Mouse (Mus musculus): Measurements from ENCODE around the gene Clk1. TPM values are rescaled to one million over a fixed set of nuclear protein-coding genes. Genes with fewer than 3 reads are reported as not detected.

Clk1 gene
- polyA plus RNA-seq, 1 experiment from 2014 or later = 254 TPM

GRCm38 (mm10) chr1:58401396-58401795 is 22.5 kb downstream of the Clk1 start:
- Histone ChIP-seq H3K36me3 (ENCODE audit: control insufficient read depth, insufficient read depth, low read length) (peaks cover 88% of the 10 kb centered on the region), H3K4me2 (replicated peaks; ENCODE audit: low read depth, low read length) (no peak overlapping the region), H3K4me3 (ENCODE audit: low read depth, low read length) (no peak overlapping the region), H3K9me3 (ENCODE audit: control insufficient read depth, low read depth, low read length) (no peaks in the 10 kb centered on the region), H3K4me1 (ENCODE audit: control insufficient read depth, insufficient read depth, low read length) (no peaks in the 10 kb centered on the region), H3K9ac (replicated peaks; ENCODE audit: low read depth, low read length) (no peak overlapping the region), H3K27me3 (ENCODE audit: control insufficient read depth, insufficient read depth, low read length) (no peaks in the 10 kb centered on the region), H3K27ac (ENCODE audit: low read length) (no peak overlapping the region)
- ATAC-seq (ENCODE audit: insufficient number of reproducible peaks, insufficient read depth, low FRiP score, low read depth) = no peak
- 89% methylated on average over 6 of the region's 6 CpGs for WGBS

GRCm38 (mm10) chr1:58397731-58398130 is 26.1 kb downstream of the Clk1 start:
- ATAC-seq (ENCODE audit: insufficient number of reproducible peaks, insufficient read depth, low FRiP score, low read depth) = no peak
- H3K4me3 ChIP-seq (ENCODE audit: low read depth, low read length) = no peak overlapping the region
- no peaks in the 10 kb centered on the region for H3K27me3 ChIP-seq (ENCODE audit: control insufficient read depth, insufficient read depth, low read length)
- H3K36me3 ChIP-seq (ENCODE audit: control insufficient read depth, insufficient read depth, low read length) = peaks cover 77% of the 10 kb centered on the region
- 94% methylated on average over 6 of the region's 6 CpGs for WGBS
- H3K27ac ChIP-seq (ENCODE audit: low read length) = no peak overlapping the region
- peaks cover 8% of the 10 kb centered on the region for H3K4me1 ChIP-seq (ENCODE audit: control insufficient read depth, insufficient read depth, low read length)
- no peak overlapping the region for H3K9ac ChIP-seq (replicated peaks; ENCODE audit: low read depth, low read length)
- no peak overlapping the region for H3K4me2 ChIP-seq (replicated peaks; ENCODE audit: low read depth, low read length)
- H3K9me3 ChIP-seq (ENCODE audit: control insufficient read depth, low read depth, low read length) = no peaks in the 10 kb centered on the region

GRCm38 (mm10) chr1:58396179-58396578 is 27.7 kb downstream of the Clk1 start:
- Histone ChIP-seq H3K4me2 (replicated peaks; ENCODE audit: low read depth, low read length) (no peak overlapping the region), H3K27me3 (ENCODE audit: control insufficient read depth, insufficient read depth, low read length) (no peaks in the 10 kb centered on the region), H3K27ac (ENCODE audit: low read length) (no peak overlapping the region), H3K36me3 (ENCODE audit: control insufficient read depth, insufficient read depth, low read length) (peaks cover 64% of the 10 kb centered on the region), H3K9ac (replicated peaks; ENCODE audit: low read depth, low read length) (no peak overlapping the region), H3K4me1 (ENCODE audit: control insufficient read depth, insufficient read depth, low read length) (peaks cover 13% of the 10 kb centered on the region), H3K4me3 (ENCODE audit: low read depth, low read length) (no peak overlapping the region), H3K9me3 (ENCODE audit: control insufficient read depth, low read depth, low read length) (no peaks in the 10 kb centered on the region)
- ATAC-seq (ENCODE audit: insufficient number of reproducible peaks, insufficient read depth, low FRiP score, low read depth) = no peak
- 100% methylated on average over 1 of the region's 1 CpGs for WGBS

GRCm38 (mm10) chr1:58395341-58395740 is 28.5 kb downstream of the Clk1 start:
- H3K4me1 ChIP-seq (ENCODE audit: control insufficient read depth, insufficient read depth, low read length) = peaks cover 16% of the 10 kb centered on the region
- H3K9ac ChIP-seq (replicated peaks; ENCODE audit: low read depth, low read length) = no peak overlapping the region
- no peaks in the 10 kb centered on the region for H3K27me3 ChIP-seq (ENCODE audit: control insufficient read depth, insufficient read depth, low read length)
- no peak overlapping the region for H3K27ac ChIP-seq (ENCODE audit: low read length)
- WGBS = 92% methylated on average over 3 of the region's 3 CpGs
- H3K4me3 ChIP-seq (ENCODE audit: low read depth, low read length) = no peak overlapping the region
- H3K36me3 ChIP-seq (ENCODE audit: control insufficient read depth, insufficient read depth, low read length) = peaks cover 55% of the 10 kb centered on the region
- no peaks in the 10 kb centered on the region for H3K9me3 ChIP-seq (ENCODE audit: control insufficient read depth, low read depth, low read length)
- ATAC-seq (ENCODE audit: insufficient number of reproducible peaks, insufficient read depth, low FRiP score, low read depth) = no peak
- H3K4me2 ChIP-seq (replicated peaks; ENCODE audit: low read depth, low read length) = no peak overlapping the region

GRCm38 (mm10) chr1:58393284-58394195 is 30.3 kb downstream of the Clk1 start:
- Histone ChIP-seq H3K9ac (replicated peaks; ENCODE audit: low read depth, low read length) (peak overlapping the region; percentile 98), H3K9me3 (ENCODE audit: control insufficient read depth, low read depth, low read length) (no peaks in the 10 kb centered on the region), H3K36me3 (ENCODE audit: control insufficient read depth, insufficient read depth, low read length) (peaks cover 37% of the 10 kb centered on the region), H3K4me1 (ENCODE audit: control insufficient read depth, insufficient read depth, low read length) (peaks cover 16% of the 10 kb centered on the region), H3K27ac (ENCODE audit: low read length) (peak overlapping the region; percentile 99), H3K4me2 (replicated peaks; ENCODE audit: low read depth, low read length) (peak overlapping the region; percentile 78), H3K4me3 (ENCODE audit: low read depth, low read length) (peak overlapping the region; percentile 89), H3K27me3 (ENCODE audit: control insufficient read depth, insufficient read depth, low read length) (no peaks in the 10 kb centered on the region)
- WGBS = 1% methylated on average over 78 of the region's 90 CpGs
- ATAC-seq (ENCODE audit: insufficient number of reproducible peaks, insufficient read depth, low FRiP score, low read depth) = peak; percentile 62

- Histone ChIP-seq H3K27ac (ENCODE audit: low read length) (peak within 1 kb of the TSS; percentile 99), H3K27me3 (ENCODE audit: control insufficient read depth, insufficient read depth, low read length) (no peaks in the 10 kb centered on the region), H3K4me3 (ENCODE audit: low read depth, low read length) (peak within 1 kb of the TSS; percentile 89), H3K9ac (replicated peaks; ENCODE audit: low read depth, low read length) (peak within 1 kb of the TSS; percentile 98), H3K4me2 (replicated peaks; ENCODE audit: low read depth, low read length) (peak within 1 kb of the TSS; percentile 78), H3K9me3 (ENCODE audit: control insufficient read depth, low read depth, low read length) (no peaks in the 10 kb centered on the region), H3K36me3 (ENCODE audit: control insufficient read depth, insufficient read depth, low read length) (peaks cover 30% of the 10 kb centered on the region), H3K4me1 (ENCODE audit: control insufficient read depth, insufficient read depth, low read length) (peaks cover 16% of the 10 kb centered on the region)
- peak; percentile 97 for ATAC-seq (ENCODE audit: insufficient number of reproducible peaks, insufficient read depth, low FRiP score, low read depth)
- WGBS = under 1% methylated on average over 35 of the region's 61 CpGs
Observed at GRCm38 (mm10) chr1:58392652-58393283, 31.1 kb downstream of the Clk1 start, which contains the start of gene Bzw1. Gene Bzw1 (plus strand): TSS chr1:58392898.

- Histone ChIP-seq H3K36me3 (ENCODE audit: control insufficient read depth, insufficient read depth, low read length) (peaks cover 25% of the 10 kb centered on the region), H3K27ac (ENCODE audit: low read length) (peak overlapping the region; percentile 99), H3K4me2 (replicated peaks; ENCODE audit: low read depth, low read length) (peak overlapping the region; percentile 78), H3K4me1 (ENCODE audit: control insufficient read depth, insufficient read depth, low read length) (peaks cover 16% of the 10 kb centered on the region), H3K27me3 (ENCODE audit: control insufficient read depth, insufficient read depth, low read length) (no peaks in the 10 kb centered on the region), H3K9me3 (ENCODE audit: control insufficient read depth, low read depth, low read length) (no peaks in the 10 kb centered on the region), H3K4me3 (ENCODE audit: low read depth, low read length) (peak overlapping the region; percentile 89), H3K9ac (replicated peaks; ENCODE audit: low read depth, low read length) (peak overlapping the region; percentile 98)
- ATAC-seq (ENCODE audit: insufficient number of reproducible peaks, insufficient read depth, low FRiP score, low read depth) = peak; percentile 1; the same call in 1 of the 2 replicates
- under 1% methylated on average over 16 of the region's 16 CpGs for WGBS
Observed at GRCm38 (mm10) chr1:58392268-58392651, 31.6 kb downstream of the Clk1 start.

GRCm38 (mm10) chr1:58391421-58392267 is 32.2 kb downstream of the Clk1 start:
- no peaks in the 10 kb centered on the region for H3K9me3 ChIP-seq (ENCODE audit: control insufficient read depth, low read depth, low read length)
- H3K4me1 ChIP-seq (ENCODE audit: control insufficient read depth, insufficient read depth, low read length) = peaks cover 16% of the 10 kb centered on the region
- WGBS = 41% methylated on average over 19 of the region's 19 CpGs
- H3K9ac ChIP-seq (replicated peaks; ENCODE audit: low read depth, low read length) = peak overlapping the region; percentile 98
- no peak for ATAC-seq (ENCODE audit: insufficient number of reproducible peaks, insufficient read depth, low FRiP score, low read depth)
- H3K27me3 ChIP-seq (ENCODE audit: control insufficient read depth, insufficient read depth, low read length) = no peaks in the 10 kb centered on the region
- H3K4me3 ChIP-seq (ENCODE audit: low read depth, low read length) = peak overlapping the region; percentile 89
- peaks cover 18% of the 10 kb centered on the region for H3K36me3 ChIP-seq (ENCODE audit: control insufficient read depth, insufficient read depth, low read length)
- H3K4me2 ChIP-seq (replicated peaks; ENCODE audit: low read depth, low read length) = peak overlapping the region; percentile 78
- peak overlapping the region; percentile 99 for H3K27ac ChIP-seq (ENCODE audit: low read length)
